Mouse (Mus musculus): ENCODE results near the gene Ermap.

Ermap gene

DNA sequence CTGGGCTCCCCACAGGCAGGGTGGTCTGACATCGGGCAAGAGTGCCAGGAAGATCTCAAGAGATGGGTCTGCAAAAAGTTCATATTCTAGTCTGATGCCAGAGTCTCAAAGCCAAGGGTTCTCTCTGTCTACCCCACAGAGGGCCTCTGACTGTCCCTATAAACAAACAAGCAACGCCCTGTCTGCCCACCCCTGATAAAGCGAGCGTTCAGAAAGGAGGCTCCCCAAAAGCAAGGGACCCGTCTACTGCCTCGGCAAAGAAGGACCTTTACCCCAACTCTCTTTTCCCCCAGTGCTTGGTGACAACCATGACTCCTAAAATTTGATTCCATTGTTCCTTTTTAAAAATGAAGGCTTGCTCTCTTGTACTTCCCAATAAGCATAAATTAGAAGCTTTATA, at the start of gene Ermap:
Ermap (minus strand) TSS at position 148 of the 400 bp plus-strand sequence.
- no peak for DNase-seq (ENCODE audit: low spot score in 2 of 2)

DNA sequence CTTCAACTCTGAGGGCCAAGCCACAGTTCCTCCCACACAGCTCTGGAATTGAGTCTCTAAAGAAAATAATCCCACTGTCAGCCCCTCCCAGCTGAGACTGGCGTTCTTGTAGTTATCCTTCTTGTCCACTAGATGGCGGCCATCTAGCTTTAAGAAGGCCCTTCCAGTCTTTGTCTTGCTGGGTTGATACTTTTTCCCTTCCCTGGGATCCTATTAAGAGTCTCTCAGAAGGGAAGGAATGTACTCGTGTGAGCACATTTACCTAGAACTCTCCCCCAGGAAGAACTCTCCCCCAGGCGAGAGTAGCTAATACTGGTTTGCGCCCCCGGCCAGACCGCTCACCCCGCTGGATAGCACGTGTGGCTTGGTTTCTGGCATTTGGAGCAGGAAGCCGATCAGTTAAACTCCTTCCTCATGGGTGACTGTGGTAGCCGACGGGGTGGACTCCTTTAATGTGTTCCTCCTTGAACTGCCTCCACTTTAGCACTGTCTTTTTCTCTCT, 49.4 kb upstream of the Ermap start:
- DNase-seq (ENCODE audit: low spot score in 2 of 2) = no peak

DNA sequence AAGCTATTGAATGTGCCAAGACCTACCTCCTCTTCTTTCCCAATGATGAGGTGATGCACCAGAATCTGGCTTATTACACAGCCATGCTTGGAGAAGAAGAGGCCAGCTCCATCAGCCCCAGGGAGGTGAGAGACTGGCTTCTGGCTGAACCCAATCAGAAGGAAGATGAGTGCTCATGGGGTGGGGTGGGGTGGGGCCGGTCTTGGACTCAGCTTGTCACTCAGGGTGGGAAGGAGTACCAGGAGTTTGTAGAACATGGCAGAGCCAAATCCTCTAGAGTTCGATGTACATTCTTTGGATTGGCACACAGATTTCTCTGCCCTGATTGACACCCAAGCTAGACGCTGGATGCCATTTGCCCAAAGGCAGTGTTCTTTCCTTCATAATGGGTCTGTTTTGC, 48.9 kb upstream of the Ermap start:
- DNase-seq (ENCODE audit: low spot score in 2 of 2) = no peak

DNA sequence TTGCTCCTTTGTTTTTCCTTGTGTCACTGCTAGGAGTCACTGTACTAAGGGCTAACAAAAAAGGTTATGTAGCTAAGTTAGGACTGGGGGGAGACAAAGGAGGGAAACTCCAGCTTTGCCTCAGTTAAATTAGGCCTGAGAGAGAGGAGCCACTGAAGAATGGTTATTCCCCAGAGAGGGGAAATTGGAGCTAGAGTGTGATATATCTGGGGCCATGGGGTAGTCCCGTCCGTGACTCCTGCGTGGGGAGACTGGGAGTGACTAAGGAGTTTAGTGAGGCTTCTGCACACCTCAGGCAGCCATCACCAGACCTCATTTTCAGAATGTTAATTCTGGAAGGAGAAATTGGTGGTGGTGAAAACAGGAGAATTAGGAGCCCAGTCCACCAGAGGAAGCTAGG, 44.5 kb upstream of the Ermap start:
- no peak for DNase-seq (ENCODE audit: low spot score in 2 of 2)

DNA sequence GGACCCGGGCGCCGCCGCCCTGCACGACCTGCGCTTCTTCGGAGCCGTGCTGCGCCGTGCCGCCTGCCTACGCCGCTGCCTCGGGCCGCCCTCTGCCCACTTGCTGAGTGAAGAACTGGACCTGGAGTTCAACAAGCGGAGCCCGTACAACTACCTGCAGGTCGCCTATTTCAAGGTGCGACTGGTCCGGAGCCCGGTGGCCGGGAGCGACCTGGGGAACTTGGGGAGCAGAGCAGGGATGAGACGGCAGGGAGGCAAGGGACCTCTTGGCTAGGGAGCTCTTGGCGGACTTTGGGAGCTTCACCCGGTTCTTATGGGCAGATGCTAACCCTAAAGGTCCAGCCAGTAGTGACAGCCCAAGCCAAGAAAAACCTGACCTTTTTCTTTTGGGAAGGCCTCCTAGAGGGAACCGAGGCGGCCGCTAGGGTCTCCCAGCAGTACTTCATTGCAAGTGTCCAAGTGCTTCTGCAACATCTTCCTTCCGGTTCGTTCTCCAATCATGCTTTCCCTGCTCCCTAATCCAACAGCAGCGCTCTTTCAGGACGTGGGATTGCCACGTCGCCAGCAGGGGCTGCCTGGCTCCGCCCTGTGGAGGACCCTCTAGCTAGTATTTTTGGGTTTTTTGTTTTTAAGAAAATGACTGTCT, 43.6 kb upstream of the Ermap start:
- peak in 1 of 2 experiments; percentile 40 for DNase-seq (ENCODE audit: low spot score in 2 of 2)

DNA sequence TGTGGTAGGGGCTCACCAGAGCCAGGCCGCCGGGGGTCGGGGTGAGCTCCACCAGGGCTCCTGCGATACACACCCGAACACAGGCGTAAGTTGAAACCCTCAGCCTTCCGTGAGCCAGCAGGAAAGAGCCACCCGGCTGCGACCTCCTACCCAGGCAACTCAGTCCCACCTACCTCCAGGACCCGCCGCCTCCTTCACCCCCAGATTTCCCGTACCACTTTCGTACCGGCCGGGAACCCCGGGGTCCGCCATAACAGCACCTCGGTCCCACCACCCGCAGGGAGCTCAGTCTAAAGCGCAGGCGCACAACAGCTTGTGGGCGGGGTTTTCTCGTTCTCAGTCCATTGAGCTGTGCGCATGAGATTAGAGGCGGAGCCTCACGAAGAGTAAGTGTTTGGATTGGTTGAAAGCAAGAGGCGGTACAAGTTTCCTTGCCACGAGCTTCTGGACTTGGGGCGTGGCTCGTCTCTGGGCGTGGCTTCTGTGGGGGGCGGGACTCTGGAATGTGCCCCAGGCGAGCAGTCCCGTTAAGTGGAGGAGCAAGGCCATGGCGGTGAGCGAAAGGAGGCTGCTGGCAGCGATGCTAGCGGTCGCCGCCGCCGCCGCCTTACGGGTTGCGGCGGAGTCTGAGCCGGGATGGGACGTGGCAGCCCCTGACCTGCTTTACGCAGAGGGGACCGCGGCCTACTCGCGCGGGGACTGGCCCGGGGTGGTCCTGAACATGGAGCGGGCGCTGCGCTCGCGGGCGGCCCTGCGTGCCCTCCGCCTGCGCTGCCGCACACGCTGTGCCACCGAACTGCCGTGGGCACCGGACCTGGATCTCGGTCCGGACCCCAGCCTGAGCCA, 42.8 kb upstream of the Ermap start, which contains the start of the genes AU022252 and P3h1:
AU022252 (minus strand) TSS at position 303 of the 846 bp plus-strand sequence.
P3h1 (plus strand) TSS at position 506 of the 846 bp plus-strand sequence.
- DNase-seq (ENCODE audit: low spot score in 2 of 2) = peak; percentile 97 to 99

DNA sequence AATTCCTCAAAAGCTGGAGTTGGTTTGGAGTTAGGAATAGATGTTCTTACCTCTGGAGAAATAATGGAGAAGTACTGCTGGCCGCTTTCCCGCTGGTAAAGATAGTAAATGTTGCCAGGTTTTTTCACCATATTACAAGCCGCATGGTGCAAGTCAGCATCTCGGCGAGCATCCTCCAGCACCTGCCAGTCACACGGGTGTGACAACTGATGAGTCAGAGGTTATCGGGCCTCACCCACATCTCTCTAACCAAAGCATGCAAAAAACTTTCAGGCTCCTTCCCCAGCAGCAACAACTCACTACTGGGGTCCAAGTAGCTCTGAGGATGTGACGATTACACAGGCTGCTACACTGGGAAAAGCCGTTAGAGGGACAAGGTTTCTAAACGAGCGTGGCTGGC, 36.9 kb upstream of the Ermap start:
- DNase-seq (ENCODE audit: low spot score in 2 of 2) = no peak

DNA sequence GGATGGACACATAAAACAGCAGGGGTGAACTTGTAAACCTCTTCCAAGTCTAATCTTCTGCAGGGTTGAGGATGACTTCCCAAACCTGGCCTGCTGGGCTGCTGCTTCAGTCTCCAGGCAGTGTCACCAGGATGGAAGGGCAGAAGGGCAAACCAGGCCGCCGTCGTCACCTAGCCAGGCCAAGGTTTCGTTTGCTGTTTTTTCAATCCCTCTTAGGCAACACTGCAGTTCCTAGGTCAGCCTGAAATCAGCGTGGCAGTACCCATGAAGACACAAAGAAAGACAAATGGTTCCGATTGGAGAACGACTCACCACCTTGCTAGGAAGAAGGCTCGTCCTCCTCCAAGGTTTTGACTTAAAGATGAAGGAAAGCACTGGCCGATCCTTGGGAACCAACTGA, 35.9 kb upstream of the Ermap start:
- DNase-seq (ENCODE audit: low spot score in 2 of 2) = no peak

DNA sequence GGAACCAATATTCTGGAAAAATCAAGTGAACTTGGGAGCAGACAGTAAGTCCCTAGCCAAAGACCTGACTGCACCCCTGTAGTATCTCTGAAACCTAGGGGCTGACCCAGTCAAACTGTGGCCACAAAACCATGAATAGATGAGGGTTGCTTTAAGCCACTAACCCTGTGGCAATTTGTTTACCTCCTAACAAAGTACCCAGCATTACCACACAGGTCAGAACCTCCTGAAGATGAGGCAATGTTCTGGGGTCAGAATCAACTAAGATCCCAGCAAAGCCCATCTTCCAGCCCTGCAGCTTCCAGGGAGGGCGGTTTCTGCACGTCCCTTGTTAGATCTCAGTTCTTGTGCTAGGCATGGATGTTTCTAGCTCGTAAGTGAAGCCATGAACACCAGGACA, 34.7 kb upstream of the Ermap start:
- no peak for DNase-seq (ENCODE audit: low spot score in 2 of 2)

DNA sequence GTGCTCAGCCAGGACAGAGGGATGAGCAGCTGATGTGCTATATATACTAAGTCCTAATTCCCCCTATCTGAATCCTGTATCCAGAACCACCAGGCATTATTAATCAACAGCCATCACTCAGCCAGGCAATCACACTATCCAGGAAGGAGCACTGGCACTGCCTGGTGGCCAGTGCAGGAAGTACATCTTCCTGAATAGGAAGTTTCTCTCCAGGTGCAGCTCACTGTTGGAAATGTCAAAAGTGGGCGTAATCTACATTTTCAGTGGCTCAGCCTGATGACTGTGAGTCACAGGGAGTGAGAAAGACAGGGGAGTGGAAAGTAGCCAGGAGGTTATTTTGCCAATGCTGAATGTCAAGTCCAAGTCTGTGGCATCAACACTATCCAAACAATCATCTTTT, 33.9 kb upstream of the Ermap start:
- DNase-seq (ENCODE audit: low spot score in 2 of 2) = no peak

DNA sequence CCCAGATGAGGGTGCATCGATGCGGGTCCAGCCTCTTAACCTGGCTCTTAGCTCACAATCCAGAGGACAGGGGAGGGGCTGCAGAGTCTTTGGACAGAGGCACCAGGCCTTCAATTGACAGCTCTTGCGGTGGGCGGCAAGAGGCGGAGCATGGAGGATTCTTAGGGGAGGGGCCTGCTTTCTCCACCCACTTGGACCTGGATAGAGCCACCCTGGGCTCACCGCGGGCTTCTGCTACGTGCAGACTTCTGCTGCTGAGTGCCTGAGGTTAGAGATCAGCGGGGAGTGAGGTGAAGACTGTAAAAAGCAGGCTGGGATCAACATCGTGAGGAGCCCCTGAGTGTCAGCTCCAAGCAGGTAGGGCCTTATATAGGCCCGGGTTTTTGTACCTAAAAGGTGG, 28.4 kb upstream of the Ermap start, which contains the start of gene Tmem269:
Tmem269 (minus strand) TSS at position 49 of the 400 bp plus-strand sequence.
- DNase-seq (ENCODE audit: low spot score in 2 of 2) = no peak

DNA sequence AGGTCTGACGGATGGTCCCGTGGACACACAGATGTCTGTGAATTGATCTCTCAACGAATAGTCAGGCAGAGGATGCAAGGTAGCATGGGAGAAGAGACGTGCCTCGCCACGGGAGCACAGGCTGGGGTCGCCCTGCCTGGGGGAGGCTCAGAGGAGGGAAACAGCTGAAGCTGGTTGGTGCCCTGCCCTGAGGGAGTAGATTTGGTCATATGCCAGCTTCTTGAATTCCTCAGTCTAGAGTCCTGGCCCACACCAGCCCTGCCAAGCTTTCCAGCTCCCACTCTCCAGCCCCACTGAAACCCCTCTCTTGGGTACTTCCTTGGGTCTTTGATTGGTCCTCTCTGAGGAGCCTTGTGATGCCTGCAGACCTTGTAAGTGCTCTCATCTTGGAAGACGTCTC, 26.9 kb upstream of the Ermap start:
- DNase-seq (ENCODE audit: low spot score in 2 of 2) = no peak

DNA sequence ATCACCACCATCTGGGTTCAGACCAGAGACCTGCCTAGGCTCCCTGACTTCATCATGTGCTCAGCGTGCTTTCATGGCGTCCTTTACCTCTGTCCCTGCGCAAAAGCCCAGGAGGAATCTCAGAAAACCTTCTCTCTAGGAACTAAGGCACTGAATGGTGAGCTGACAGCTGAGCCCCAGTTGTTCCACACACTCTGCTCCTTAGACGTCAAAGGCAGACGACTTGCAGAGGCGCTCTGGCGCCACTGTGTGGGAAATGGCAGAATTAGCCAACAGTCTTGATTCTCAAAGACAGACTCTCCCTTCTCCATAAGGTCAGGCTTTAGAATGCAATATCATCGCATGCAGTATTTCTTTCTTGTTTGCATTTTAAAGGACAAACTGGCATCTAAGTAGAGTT, 14.9 kb upstream of the Ermap start:
- DNase-seq (ENCODE audit: low spot score in 2 of 2) = no peak

DNA sequence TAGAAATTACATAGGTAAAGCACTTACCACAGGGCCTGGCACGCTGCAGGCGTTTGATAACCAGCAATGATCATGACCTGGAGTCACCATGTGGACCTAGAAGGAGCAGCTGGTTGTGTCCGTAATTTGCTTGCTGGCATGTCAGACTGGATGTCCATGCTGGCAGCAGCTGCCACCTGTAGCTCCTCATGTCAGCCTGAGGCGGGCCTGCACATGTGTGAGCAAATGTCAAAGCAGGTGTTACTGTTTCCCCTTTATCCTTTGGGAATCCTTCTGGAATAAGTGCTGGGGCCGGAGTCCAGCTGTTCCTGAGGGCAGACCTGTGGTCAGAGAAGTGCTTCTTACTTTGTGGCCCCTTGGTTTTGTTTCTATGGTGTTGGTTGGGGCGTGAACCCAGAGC, 8.3 kb upstream of the Ermap start:
- no peak for DNase-seq (ENCODE audit: low spot score in 2 of 2)

DNA sequence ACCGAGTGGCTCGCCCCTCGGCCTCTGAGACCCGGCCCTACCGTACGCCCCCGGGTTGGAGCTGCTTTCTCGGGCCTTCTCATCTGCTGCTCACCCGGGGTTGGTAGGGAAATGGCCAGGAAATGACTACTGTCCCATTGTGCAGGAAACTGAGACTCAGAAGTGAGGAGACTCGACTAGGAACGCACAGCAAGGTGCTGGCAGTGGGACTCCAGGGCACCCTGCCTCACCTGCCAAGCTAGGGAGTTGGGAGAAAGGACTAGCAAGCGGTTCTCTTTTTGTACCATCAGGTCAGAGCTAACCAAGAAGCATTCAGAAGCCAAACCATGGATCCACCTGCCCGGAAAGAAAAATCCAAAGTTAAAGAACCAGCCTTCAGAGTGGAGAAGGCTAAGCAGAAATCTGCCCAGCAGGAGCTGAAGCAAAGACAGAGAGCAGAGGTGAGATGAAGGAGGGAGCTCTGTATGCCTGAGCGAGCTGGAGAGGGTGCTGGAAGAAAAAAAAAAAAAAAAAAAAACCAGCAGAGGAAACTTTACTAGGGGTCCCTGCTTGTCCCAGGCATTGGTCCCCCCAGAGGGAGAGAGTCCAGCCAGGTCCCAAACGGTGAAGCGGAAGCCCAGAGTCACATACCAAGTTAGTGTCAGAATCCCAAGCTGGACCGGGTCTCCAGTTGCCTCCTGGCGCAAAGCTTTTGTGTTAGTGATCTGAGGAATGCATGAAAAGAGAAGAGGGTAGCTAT, 5.9 kb upstream of the Ermap start:
- DNase-seq (ENCODE audit: low spot score in 2 of 2) = no peak

DNA sequence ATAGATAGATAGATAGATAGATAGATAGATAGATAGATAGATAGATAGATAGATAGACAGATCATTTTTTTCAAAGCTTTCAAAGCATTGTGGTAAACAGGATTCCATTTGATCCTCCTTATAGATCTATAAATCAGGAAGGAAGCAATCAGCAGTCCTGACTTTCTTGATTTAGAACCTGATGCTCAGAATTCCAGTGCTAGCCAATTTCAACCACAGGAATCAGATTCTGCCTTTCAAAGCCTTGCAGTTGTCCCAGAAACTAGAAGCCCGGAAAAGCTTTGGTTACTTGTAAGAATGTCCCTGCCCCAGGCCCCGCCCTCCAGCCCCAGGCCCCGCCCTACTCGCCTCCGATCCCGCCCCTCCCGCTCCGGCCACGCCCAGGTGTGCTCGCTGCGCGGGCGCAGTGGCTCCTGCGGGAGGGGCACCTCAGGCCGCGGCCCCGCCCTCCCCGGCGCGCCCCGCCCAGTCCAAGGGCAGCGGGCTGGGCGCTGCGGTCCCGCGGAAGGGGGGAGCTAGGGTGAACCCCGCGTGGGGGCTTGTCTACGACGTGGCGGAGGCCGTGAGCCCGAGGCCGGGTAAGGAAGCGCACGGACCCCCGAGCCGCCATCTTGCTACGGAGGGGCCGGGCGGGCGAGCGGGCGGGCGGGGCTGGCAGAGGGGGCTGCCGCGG, 5.2 kb upstream of the Ermap start, which contains the start of gene Svbp:
Svbp (plus strand) TSS at position 398 of the 673 bp plus-strand sequence.
- DNase-seq (ENCODE audit: low spot score in 2 of 2) = peak; percentile 85 to 93

DNA sequence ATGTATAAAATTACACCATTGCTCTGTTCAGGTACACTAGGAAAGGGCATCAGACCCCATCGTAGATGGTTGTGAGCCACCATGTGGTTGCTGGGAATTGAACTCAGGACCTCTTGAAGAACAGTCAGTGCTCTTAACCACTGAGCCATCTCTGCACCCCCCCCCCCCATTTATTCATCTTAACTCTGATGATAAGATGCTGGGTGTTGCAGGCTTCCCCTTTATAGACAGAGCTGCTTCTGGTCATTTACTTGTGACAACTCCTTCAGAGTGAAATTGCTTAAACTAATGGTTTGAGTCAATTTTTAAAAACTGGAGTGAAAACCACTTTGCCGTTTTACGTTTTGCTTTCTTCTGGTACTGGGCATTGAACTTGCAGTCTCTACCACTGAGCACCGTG, 2.9 kb upstream of the Ermap start:
- DNase-seq (ENCODE audit: low spot score in 2 of 2) = no peak

DNA sequence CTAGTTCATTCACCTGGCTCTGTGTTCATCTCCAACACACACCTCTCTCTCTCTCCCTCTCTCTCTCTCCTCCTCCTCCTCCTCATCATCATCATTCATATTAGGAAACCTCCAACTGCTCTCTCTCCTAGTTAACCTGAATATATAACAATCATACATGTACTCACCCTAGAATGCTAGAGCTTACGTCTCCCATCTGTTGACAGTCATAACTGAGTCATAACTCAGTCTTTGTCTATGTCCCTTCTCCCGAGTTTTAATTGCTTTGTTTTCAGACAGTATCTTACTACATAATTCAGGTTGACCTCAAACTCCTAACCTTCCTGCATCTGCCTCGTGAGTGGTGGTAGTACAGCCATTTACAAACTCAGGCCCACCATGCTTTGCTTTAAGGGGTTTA, 1.5 kb upstream of the Ermap start:
- DNase-seq (ENCODE audit: low spot score in 2 of 2) = no peak

DNA sequence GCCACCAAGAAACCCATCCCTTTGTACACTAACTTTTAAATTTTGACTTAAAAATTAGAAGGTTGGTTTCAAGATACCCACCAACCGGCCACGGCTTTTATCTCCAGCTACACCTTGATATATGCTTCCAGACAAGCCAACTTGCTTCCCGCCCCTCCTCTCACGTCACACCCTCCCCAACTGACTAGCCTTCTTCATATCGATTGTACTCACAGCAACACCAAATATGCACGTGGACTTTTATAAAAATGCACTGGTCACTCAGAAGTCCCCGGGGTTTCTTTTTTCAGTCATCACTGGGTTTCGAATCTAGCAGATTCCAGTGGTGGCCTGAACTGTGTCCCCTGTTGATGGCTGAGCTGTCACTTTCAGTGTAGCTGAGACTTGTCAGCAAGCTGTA, 807 bp upstream of the Ermap start:
- no peak for DNase-seq (ENCODE audit: low spot score in 2 of 2)

DNA sequence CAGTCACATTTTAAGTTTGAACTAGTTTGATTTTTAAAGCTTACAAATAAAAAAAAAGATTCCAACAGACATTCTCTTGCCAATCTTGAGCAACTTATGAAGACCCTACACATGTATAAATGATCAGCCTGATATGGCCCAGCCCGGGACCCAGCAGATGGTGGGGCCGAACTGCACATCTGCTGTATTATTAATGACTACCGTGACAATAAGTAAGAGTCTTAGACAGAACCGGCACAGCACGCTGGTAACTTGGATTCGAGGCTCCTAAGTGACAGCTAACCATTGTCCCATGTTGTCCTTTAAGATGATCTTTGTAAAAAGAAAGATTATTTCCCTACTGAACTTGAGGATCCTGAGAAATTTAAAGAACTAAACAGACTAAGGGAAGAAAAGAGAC, 419 bp downstream of the Ermap start:
- DNase-seq (ENCODE audit: low spot score in 2 of 2) = no peak

DNA sequence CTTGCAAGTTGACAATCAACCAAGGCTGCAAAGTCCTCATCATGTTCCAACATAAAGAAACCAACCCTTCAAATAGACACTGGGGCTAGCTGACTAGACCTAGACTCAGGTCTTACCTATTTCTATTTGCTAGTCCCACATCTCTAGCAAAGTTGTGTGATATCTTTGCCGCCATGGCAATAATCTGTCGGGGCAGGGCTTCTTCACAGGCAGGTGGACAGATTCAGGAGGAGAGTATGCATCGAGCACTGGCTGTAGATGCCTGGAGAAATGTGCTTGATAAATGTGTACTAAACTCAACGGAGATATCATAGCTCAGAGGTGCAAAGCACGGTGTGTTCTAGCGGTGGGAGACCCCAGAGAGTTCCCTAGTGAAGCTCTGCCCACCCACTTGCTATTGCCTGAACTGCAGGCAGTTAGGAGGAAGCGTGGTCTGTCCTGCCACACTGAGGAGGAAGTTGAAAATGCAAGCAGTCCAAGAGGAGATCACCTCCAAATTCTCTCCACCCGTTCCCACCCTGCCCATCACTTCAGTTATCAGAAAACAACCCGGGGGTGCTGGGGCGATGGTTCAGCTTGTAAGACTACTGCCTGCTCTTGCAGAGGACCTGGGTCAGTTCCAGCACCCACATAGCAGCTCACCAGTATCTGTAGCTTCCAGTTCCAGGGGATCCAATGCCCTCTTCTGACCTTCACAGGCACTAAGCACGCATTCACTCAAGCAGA, 1.6 kb downstream of the Ermap start:
- DNase-seq (ENCODE audit: low spot score in 2 of 2) = no peak

Measured in urinary bladder, postnatal 4 days (tissue).